Mouse (Mus musculus) lung, adult 2 months (tissue): ENCODE measurements at regions not wholly inside any gene's neighbourhood (a gene's known extent, or its start where the extent isn't known, plus 50 kb on each side); places are given as distances from the start of the nearest gene placed in this dataset.

ENCODE experiments used
- CTCF ChIP-seq: fragments of 200-500 bp; IDR thresholded peaks from 2 replicates; pipeline ENCODE4 v1.5.1; 2011; ENCODE audit warnings: mild to moderate bottlenecking, low read length, control low read depth; ENCODE audit not compliant: insufficient read depth
- POLR2A ChIP-seq: fragments of 200-500 bp; IDR thresholded peaks from 2 replicates; pipeline ENCODE4 v1.6.1; 2011; ENCODE audit warnings: low read depth, mild to moderate bottlenecking, control low read depth, low read length, borderline replicate concordance; ENCODE audit errors: extremely low read depth

- TF ChIP-seq POLR2A (no peak), CTCF (no peak)
These were observed 129.6 kb downstream of the Cxcl12 start for GRCm38 (mm10) chr6:117297918-117298317.
